Mouse (Mus musculus) midbrain, embryonic 10.5 days (tissue): ENCODE measurements around the gene Arvcf. TPM values are rescaled to one million over a fixed set of nuclear protein-coding genes. Genes with fewer than 3 reads are reported as not detected.

Source experiments
- DNase-seq: peaks from one replicate; pipeline ENCODE4 v3.0.0-alpha.2; 2017; ENCODE audit warnings: low spot score
- H3K27ac ChIP-seq: fragments of 300-500 bp; sonication (generic); replicated peaks from 2 replicates; pipeline ENCODE4 v1.5.1; 2016; ENCODE audit warnings: mild to moderate bottlenecking
- H3K27me3 ChIP-seq: fragments of 300-500 bp; sonication (generic); 2 replicates; pipeline ENCODE4 v1.6.1; 2016; ENCODE audit warnings: low read depth, mild to moderate bottlenecking; ENCODE audit not compliant: poor library complexity, severe bottlenecking
- H3K36me3 ChIP-seq: fragments of 300-500 bp; sonication (generic); 2 replicates; pipeline ENCODE4 v1.6.1; 2016; ENCODE audit warnings: mild to moderate bottlenecking, moderate library complexity
- H3K4me1 ChIP-seq: fragments of 300-500 bp; sonication (generic); 2 replicates; pipeline ENCODE4 v1.6.1; 2016
- H3K4me3 ChIP-seq: fragments of 300-500 bp; sonication (generic); 2 replicates; pipeline ENCODE4 v1.5.1; 2016; ENCODE audit warnings: mild to moderate bottlenecking, moderate library complexity
- H3K9me3 ChIP-seq: fragments of 300-500 bp; sonication (generic); replicated peaks from 2 replicates; pipeline ENCODE4 v1.6.1; 2016; ENCODE audit warnings: mild to moderate bottlenecking
- WGBS: fragments of 180-500 bp; shearing (Covaris S2); methylation state at CpG from one replicate; pipeline ENCODE4 v1.1.7; 2016; 5-methylcytosine and 5-hydroxymethylcytosine counted together
- polyA plus RNA-seq: library from polyadenylated mRNA; unstranded; fragments of >200 nt; fragmentation: Nextera tagmentation; extraction: Ambion mirVana; gene quantifications from 2 replicates; pipeline ENCODE4 v1.2.1, GENCODE M21; 2016

The Arvcf gene
- polyA plus RNA-seq, 1 experiment from 2014 or later: 110 TPM

DNA sequence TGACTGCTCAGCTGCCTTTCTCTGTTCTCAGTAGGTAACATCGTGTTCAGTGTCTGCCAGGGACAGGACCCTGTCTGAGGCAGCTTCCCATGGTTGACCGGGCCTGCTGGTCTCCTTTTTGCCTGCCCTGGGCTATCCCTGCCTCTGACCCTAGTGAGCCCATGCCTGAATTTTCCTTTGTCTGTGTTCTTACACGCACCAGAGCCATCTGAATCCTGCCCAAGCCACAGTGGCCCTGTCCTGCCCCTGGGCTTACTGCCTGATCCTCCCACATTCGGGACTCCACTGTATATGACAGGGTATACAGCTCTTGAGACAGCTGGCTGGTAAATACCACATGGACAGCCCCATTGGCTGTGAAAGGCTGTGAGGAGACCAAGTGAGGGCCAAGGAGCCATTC, 61.8 kb downstream of the Arvcf start:
- DNase-seq: no peak
- 70% methylated on average over 4 of the region's 4 CpGs for WGBS
- H3K9me3 ChIP-seq: no peaks in the 10 kb centered on the region
- H3K4me3 ChIP-seq: no peak overlapping the region
- peak overlapping the region; percentile 53; the same call in 1 of the 2 replicates for H3K27ac ChIP-seq
- H3K36me3 ChIP-seq: peaks cover 83% of the 10 kb centered on the region
- H3K4me1 ChIP-seq: peaks cover 39% of the 10 kb centered on the region
- H3K27me3 ChIP-seq: no peaks in the 10 kb centered on the region

DNA sequence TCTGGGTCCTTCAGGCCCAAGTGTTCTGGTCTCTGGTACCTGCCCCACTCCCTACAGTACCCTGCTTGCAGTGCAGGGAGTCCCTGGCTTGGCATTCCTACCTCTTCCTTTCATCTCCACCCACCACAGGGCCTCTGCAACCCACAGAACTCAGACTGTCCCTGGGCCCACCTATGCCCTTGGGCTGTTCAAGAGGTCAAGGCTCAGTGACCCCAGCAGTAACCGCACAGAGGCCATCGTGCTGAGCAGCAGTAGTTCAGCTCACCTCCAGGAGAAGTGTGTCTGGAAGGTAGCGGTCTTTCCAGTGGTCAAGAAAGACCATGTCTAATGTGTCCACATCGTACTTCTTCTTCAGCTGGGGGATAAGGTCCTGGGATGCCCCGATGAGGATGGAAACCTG, 62.4 kb downstream of the Arvcf start:
- Histone ChIP-seq H3K4me3 (no peak overlapping the region), H3K36me3 (peaks cover 83% of the 10 kb centered on the region), H3K9me3 (no peaks in the 10 kb centered on the region), H3K4me1 (peaks cover 35% of the 10 kb centered on the region), H3K27me3 (no peaks in the 10 kb centered on the region), H3K27ac (peak overlapping the region; percentile 53; the same call in 1 of the 2 replicates)
- 80% methylated on average over 5 of the region's 5 CpGs for WGBS
- DNase-seq: no peak

DNA sequence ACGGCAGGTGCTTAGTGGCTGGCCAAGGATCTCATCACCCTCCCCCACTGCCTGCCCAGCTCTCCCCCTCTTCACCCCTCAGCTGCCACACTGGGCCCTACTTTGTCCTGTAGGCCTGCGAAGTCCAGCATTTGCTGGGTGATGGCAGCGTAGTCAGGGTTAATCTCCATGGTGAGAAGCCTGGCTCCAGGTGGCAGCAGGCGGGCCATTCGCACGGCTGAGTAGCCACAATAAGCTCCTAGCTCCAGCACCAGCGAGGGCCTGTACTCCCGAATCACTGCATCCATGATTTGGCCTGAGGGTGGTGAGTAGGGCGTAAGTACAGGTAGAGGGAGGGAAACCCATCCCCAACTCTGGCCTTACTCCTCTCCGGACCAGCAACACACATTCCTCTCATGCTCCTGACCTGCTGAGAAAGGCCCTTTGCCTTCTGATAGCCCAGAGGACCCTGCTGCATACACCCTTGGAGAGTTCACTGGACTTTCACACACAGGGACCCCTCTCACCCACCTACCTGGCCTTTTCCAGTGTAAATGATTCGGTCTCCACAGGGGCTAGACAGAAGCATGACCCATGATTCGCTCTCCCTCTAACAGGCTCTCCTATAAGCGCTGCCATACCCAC, 63.2 kb downstream of the Arvcf start:
- peaks cover 28% of the 10 kb centered on the region for H3K4me1 ChIP-seq
- no peak for DNase-seq
- no peaks in the 10 kb centered on the region for H3K27me3 ChIP-seq
- H3K9me3 ChIP-seq: no peaks in the 10 kb centered on the region
- WGBS: 69% methylated on average over 13 of the region's 13 CpGs
- H3K36me3 ChIP-seq: peaks cover 81% of the 10 kb centered on the region
- H3K4me3 ChIP-seq: no peak overlapping the region
- H3K27ac ChIP-seq: peak overlapping the region; percentile 53

DNA sequence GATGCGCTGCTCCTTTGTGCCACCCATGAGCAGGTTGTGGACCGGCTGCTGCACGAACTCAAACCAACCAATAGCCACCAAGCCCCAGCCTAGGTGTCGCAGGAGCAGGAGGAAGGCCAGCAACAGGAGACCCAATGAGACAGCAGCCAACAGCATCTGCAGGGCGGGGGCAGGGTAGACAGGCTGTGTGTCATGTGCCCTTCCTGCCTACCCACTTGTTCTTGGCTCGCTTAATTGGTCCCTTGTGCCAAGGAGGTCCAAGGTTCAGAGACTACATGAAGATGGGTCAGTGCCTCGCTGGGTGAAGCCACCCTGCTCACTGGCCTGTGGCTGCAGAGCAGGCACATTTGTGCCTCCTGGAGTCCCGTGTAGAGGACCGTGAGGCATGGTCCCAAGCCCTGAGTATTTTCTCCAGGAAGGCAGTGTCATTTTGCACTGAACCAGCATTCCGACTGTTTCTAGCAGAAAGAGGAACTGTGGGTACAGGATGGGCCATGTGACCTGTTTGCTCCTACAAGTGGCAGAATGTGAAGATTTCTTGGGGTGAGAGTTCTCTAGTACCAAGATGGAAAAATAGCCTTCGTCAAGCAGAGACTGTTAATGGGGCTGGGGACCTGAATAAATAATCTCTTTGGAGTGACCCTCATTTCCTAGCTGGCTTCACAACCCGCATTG, 64.0 kb downstream of the Arvcf start:
- Histone ChIP-seq H3K4me3 (no peak overlapping the region), H3K9me3 (no peaks in the 10 kb centered on the region), H3K27ac (peak overlapping the region; percentile 50; the same call in 1 of the 2 replicates), H3K36me3 (peaks cover 81% of the 10 kb centered on the region), H3K27me3 (no peaks in the 10 kb centered on the region), H3K4me1 (peaks cover 24% of the 10 kb centered on the region)
- no peak for DNase-seq
- 87% methylated on average over 12 of the region's 12 CpGs for WGBS

- DNase-seq: no peak
- Histone ChIP-seq H3K9me3 (no peaks in the 10 kb centered on the region), H3K27ac (no peak overlapping the region), H3K27me3 (no peaks in the 10 kb centered on the region), H3K36me3 (peaks cover 77% of the 10 kb centered on the region), H3K4me1 (peaks cover 24% of the 10 kb centered on the region), H3K4me3 (no peak overlapping the region)
- 89% methylated on average over 7 of the region's 7 CpGs for WGBS
Observed at GRCm38 (mm10) chr16:18413032-18413816, 65.2 kb downstream of the Arvcf start.

GRCm38 (mm10) chr16:18416094-18416761, 68.2 kb downstream of the Arvcf start:
- 89% methylated on average over 18 of the region's 18 CpGs for WGBS
- H3K27ac ChIP-seq: no peak overlapping the region
- peaks cover 58% of the 10 kb centered on the region for H3K36me3 ChIP-seq
- H3K27me3 ChIP-seq: no peaks in the 10 kb centered on the region
- peaks cover 9% of the 10 kb centered on the region for H3K4me1 ChIP-seq
- DNase-seq: no peak
- H3K4me3 ChIP-seq: no peak overlapping the region
- no peaks in the 10 kb centered on the region for H3K9me3 ChIP-seq

DNA sequence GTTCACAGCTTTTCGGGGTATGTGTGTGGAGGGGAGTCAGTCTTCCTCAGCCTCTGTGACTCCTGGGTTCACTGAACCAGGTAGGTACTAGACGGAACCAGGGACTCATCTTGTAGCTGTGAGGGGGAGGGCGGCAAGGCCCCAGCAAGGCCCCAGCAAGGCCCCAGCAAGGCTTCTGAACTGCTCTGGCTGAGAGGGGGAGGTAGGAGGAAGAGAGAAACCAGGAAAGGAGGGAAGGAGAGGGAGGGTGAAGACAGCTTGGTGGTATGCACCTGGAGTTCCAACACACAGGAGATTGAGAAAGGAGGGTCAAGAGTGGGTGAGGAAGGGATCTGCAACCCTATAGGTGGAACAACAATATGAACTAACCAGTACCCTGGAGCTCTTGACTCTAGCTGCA, 68.9 kb downstream of the Arvcf start:
- Histone ChIP-seq H3K9me3 (no peaks in the 10 kb centered on the region), H3K4me1 (peaks cover 3% of the 10 kb centered on the region), H3K4me3 (no peak overlapping the region), H3K27me3 (no peaks in the 10 kb centered on the region), H3K36me3 (peaks cover 56% of the 10 kb centered on the region), H3K27ac (no peak overlapping the region)
- WGBS: 89% methylated on average over 3 of the region's 3 CpGs
- no peak for DNase-seq

- 94% methylated on average over 5 of the region's 5 CpGs for WGBS
- peaks cover 60% of the 10 kb centered on the region for H3K36me3 ChIP-seq
- H3K9me3 ChIP-seq: no peaks in the 10 kb centered on the region
Observed at GRCm38 (mm10) chr16:18417491-18417890, 69.5 kb downstream of the Arvcf start.

GRCm38 (mm10) chr16:18418756-18419602, 71.0 kb downstream of the Arvcf start:
- no peak overlapping the region for H3K4me3 ChIP-seq
- H3K9me3 ChIP-seq: no peaks in the 10 kb centered on the region
- H3K36me3 ChIP-seq: peaks cover 63% of the 10 kb centered on the region
- WGBS: 92% methylated on average over 4 of the region's 4 CpGs
- peaks cover 4% of the 10 kb centered on the region; the same call in 1 of the 2 replicates for H3K4me1 ChIP-seq
- no peak overlapping the region for H3K27ac ChIP-seq
- no peak for DNase-seq
- H3K27me3 ChIP-seq: no peaks in the 10 kb centered on the region

More at GRCm38 (mm10) chr16:18417491-18417890, 69.5 kb downstream of the Arvcf start:
- Histone ChIP-seq H3K27me3 (no peaks in the 10 kb centered on the region), H3K4me3 (no peak overlapping the region), H3K27ac (no peak overlapping the region), H3K4me1 (no peaks in the 10 kb centered on the region)
- no peak for DNase-seq

- WGBS: 79% methylated on average over 1 of the region's 1 CpGs
- H3K27me3 ChIP-seq: no peaks in the 10 kb centered on the region
- H3K4me3 ChIP-seq: no peak overlapping the region
- peaks cover 9% of the 10 kb centered on the region for H3K4me1 ChIP-seq
- peaks cover 61% of the 10 kb centered on the region for H3K36me3 ChIP-seq
- no peak for DNase-seq
- H3K9me3 ChIP-seq: no peaks in the 10 kb centered on the region
- no peak overlapping the region for H3K27ac ChIP-seq
Observed at GRCm38 (mm10) chr16:18419603-18420026, 71.6 kb downstream of the Arvcf start.

DNA sequence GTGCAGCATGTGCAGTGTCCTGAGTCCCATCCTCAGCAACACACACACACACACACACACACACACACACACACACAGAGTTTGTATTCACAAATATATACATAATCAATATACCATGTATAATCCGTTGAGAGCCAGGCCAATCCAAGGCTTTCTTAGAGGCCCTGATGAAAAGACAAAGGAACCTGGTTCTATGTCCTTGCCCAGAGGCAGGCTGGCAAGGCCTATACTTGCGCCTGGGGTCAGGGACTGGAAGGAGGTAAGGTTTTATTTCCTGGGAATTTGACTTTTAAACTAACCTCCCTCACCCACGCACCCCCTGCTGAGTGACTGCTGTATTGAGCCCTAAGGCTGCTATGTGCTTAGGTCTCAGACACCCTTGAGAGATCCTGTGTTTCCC, 72.6 kb downstream of the Arvcf start:
- DNase-seq: no peak
- Histone ChIP-seq H3K4me1 (peaks cover 16% of the 10 kb centered on the region), H3K27ac (no peak overlapping the region), H3K4me3 (no peak overlapping the region), H3K27me3 (no peaks in the 10 kb centered on the region), H3K9me3 (no peaks in the 10 kb centered on the region), H3K36me3 (peaks cover 52% of the 10 kb centered on the region)
- WGBS: 72% methylated on average over 3 of the region's 3 CpGs
